Mouse (Mus musculus): ENCODE results near the gene Pax2. TPM values are rescaled to one million over a fixed set of nuclear protein-coding genes. Genes with fewer than 3 reads are reported as not detected.

The Pax2 gene
- total RNA-seq (2021) = under 1 TPM; 0.23 to 0.42 TPM
- long read RNA-seq, experiment 1 = 0 reads
- long read RNA-seq, experiment 2 = 0 reads

- no peak for DNase-seq (ENCODE audit: low spot score in 2 of 2)
Observed at GRCm38 (mm10) chr19:44755693-44756420, at the start of gene Pax2. TSS of gene Pax2 (plus strand) at chr19:44756045.

- no peak for DNase-seq (ENCODE audit: low spot score in 2 of 2)
Observed at GRCm38 (mm10) chr19:44708885-44709284, 47.0 kb upstream of the Pax2 start.

GRCm38 (mm10) chr19:44716731-44717600 is 38.9 kb upstream of the Pax2 start:
- no peak for DNase-seq (ENCODE audit: low spot score in 2 of 2)

GRCm38 (mm10) chr19:44719292-44720193 is 36.3 kb upstream of the Pax2 start:
- DNase-seq (ENCODE audit: low spot score in 2 of 2) = no peak

- peak in 1 of 2 experiments; percentile 19 for DNase-seq (ENCODE audit: low spot score in 2 of 2)
Observed at GRCm38 (mm10) chr19:44720194-44720521, 35.7 kb upstream of the Pax2 start.

- no peak for DNase-seq (ENCODE audit: low spot score in 2 of 2)
Observed at GRCm38 (mm10) chr19:44723611-44724440, 32.0 kb upstream of the Pax2 start.

- DNase-seq (ENCODE audit: low spot score in 2 of 2) = no peak
Observed at GRCm38 (mm10) chr19:44725951-44726791, 29.7 kb upstream of the Pax2 start.

- DNase-seq (ENCODE audit: low spot score in 2 of 2) = no peak
Observed at GRCm38 (mm10) chr19:44734116-44734515, 21.7 kb upstream of the Pax2 start.

GRCm38 (mm10) chr19:44734682-44735081 is 21.2 kb upstream of the Pax2 start:
- DNase-seq (ENCODE audit: low spot score in 2 of 2) = no peak

- no peak for DNase-seq (ENCODE audit: low spot score in 2 of 2)
Observed at GRCm38 (mm10) chr19:44740300-44740699, 15.5 kb upstream of the Pax2 start.

- no peak for DNase-seq (ENCODE audit: low spot score in 2 of 2)
Observed at GRCm38 (mm10) chr19:44741091-44741763, 14.6 kb upstream of the Pax2 start.

- no peak for DNase-seq (ENCODE audit: low spot score in 2 of 2)
Observed at GRCm38 (mm10) chr19:44741764-44742127, 14.1 kb upstream of the Pax2 start.

- DNase-seq (ENCODE audit: low spot score in 2 of 2) = no peak
Observed at GRCm38 (mm10) chr19:44742131-44743020, 13.5 kb upstream of the Pax2 start.

GRCm38 (mm10) chr19:44743021-44743415 is 12.8 kb upstream of the Pax2 start:
- no peak for DNase-seq (ENCODE audit: low spot score in 2 of 2)

- no peak for DNase-seq (ENCODE audit: low spot score in 2 of 2)
Observed at GRCm38 (mm10) chr19:44743961-44744520, 11.8 kb upstream of the Pax2 start.

- no peak for DNase-seq (ENCODE audit: low spot score in 2 of 2)
Observed at GRCm38 (mm10) chr19:44745741-44746140, 10.1 kb upstream of the Pax2 start.

GRCm38 (mm10) chr19:44746541-44747024 is 9.3 kb upstream of the Pax2 start:
- no peak for DNase-seq (ENCODE audit: low spot score in 2 of 2)

Data from left cerebral cortex, adult 18-20 months (tissue).